Mouse (Mus musculus) neural tube, embryonic 11.5 days (tissue): ENCODE data around the gene Obscn. TPM values are rescaled to one million over a fixed set of nuclear protein-coding genes. Genes with fewer than 3 reads are reported as not detected.

Source experiments
- ATAC-seq: fragments of 200-750 bp; cut with Nextera tagmentation; 2 replicates; pipeline ENCODE4 v1.8.0; 2017; ENCODE audit warnings: moderate number of reproducible peaks, mild to moderate bottlenecking, moderate TSS enrichment, moderate library complexity; ENCODE audit not compliant: insufficient read depth, low FRiP score, low TSS enrichment
- DNase-seq: peaks from one replicate; pipeline ENCODE4 v3.0.0-alpha.2; 2015; ENCODE audit warnings: low spot score
- H3K27ac ChIP-seq: fragments of 300-500 bp; sonication (generic); 2 replicates; pipeline ENCODE4 v1.5.1; 2014; ENCODE audit warnings: low read depth, mild to moderate bottlenecking, low read length
- H3K27me3 ChIP-seq: fragments of 300-500 bp; sonication (generic); 2 replicates; pipeline ENCODE4 v1.6.1; 2014; ENCODE audit warnings: mild to moderate bottlenecking, low read length, mixed read lengths; ENCODE audit not compliant: control insufficient read depth, insufficient read depth
- H3K36me3 ChIP-seq: fragments of 300-500 bp; sonication (generic); 2 replicates; pipeline ENCODE4 v1.6.1; 2014; ENCODE audit warnings: mild to moderate bottlenecking, low read length, moderate library complexity, mixed read lengths; ENCODE audit not compliant: control insufficient read depth, insufficient read depth
- H3K4me1 ChIP-seq: fragments of 300-500 bp; sonication (generic); 2 replicates; pipeline ENCODE4 v1.6.1; 2014; ENCODE audit warnings: low read length, mixed read lengths; ENCODE audit not compliant: control insufficient read depth, insufficient read depth
- H3K4me2 ChIP-seq: fragments of 300-500 bp; sonication (generic); 2 replicates; pipeline ENCODE4 v1.6.1; 2014; ENCODE audit warnings: low read depth, mild to moderate bottlenecking, moderate library complexity
- H3K4me3 ChIP-seq: fragments of 300-500 bp; sonication (generic); 2 replicates; pipeline ENCODE4 v1.5.1; 2014; ENCODE audit warnings: low read depth, low read length
- H3K9ac ChIP-seq: fragments of 300-500 bp; sonication (generic); 2 replicates; pipeline ENCODE4 v1.6.1; 2014; ENCODE audit warnings: mild to moderate bottlenecking, low read length
- H3K9me3 ChIP-seq: fragments of 300-500 bp; sonication (generic); 2 replicates; pipeline ENCODE4 v1.6.1; 2016; ENCODE audit warnings: low read length; ENCODE audit not compliant: control insufficient read depth
- WGBS: fragments of 180-500 bp; shearing (Covaris S2); extraction: QIAGEN DNeasy Blood & Tissue Kit; methylation state at CpG from one replicate; pipeline ENCODE4 v1.1.7; 2014; 5-methylcytosine and 5-hydroxymethylcytosine counted together
- polyA plus RNA-seq: library from polyadenylated mRNA; unstranded; fragments of >200 nt; fragmentation: Nextera tagmentation; extraction: Ambion mirVana; gene quantifications from 2 replicates; pipeline ENCODE4 v1.2.1, GENCODE M21; 2014

The Obscn gene
- polyA plus RNA-seq, 1 experiment from 2014 or later = 0.88 TPM

DNA sequence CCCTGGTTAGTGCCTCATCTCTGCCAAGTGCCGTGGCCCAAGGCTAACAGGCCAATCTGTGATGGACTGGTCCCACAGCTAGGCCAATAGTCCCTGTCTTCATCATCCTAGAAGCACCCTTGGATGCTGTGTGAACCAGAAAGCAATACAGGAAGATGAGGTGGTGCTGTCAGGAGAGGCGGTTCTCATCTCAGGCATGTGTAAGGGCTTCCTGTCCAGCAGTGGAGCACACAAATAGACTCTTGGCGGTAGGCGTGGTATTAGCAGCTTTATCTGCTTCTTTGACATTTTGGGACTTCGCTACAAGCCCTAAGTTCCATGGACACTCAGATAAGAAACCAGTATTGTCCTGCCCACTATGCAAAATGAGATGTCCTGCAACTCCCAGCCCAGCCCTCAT lies 138.7 kb downstream of the Obscn start:
- no peak overlapping the region for H3K27ac ChIP-seq
- no peaks in the 10 kb centered on the region for H3K4me1 ChIP-seq
- H3K4me2 ChIP-seq = no peak overlapping the region
- 84% methylated on average over 5 of the region's 5 CpGs for WGBS
- no peaks in the 10 kb centered on the region for H3K9me3 ChIP-seq
- DNase-seq (no peak), ATAC-seq (no peak)
- H3K4me3 ChIP-seq = no peak overlapping the region
- peaks cover 13% of the 10 kb centered on the region; the same call in 1 of the 2 replicates for H3K27me3 ChIP-seq
- no peak overlapping the region for H3K9ac ChIP-seq
- H3K36me3 ChIP-seq = no peaks in the 10 kb centered on the region

DNA sequence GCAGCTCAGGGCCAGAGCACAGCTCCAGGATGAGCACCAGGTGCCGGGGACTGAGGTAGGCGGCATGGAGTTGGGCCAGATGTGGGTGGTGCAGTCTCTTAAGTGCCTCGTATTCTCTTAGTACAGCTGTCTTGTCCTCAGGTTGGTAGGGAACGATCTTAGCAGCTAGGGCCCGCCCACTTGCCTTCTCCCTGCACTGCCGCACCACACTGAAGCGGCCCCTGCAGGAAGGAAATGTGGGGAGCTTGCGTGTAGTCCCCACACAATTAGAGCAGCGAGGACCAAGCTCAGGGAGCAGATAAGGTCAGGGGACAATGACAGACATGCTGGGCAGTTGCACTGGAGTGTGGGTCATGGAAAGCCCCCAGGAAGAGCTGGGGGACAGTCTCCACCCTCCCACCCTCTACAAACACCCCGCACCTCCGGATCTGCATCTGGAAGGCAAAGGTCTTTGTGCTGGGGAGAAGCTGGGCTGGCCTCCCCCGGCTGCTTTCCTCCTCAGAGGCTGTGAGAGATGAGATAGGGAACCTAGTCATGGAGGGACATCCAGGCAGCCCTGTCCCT lies 140.3 kb downstream of the Obscn start:
- no peak overlapping the region for H3K4me3 ChIP-seq
- H3K9me3 ChIP-seq = no peaks in the 10 kb centered on the region
- ATAC-seq (no peak), DNase-seq (no peak)
- no peaks in the 10 kb centered on the region for H3K36me3 ChIP-seq
- no peak overlapping the region for H3K27ac ChIP-seq
- WGBS = 56% methylated on average over 12 of the region's 12 CpGs
- H3K4me1 ChIP-seq = no peaks in the 10 kb centered on the region
- H3K9ac ChIP-seq = no peak overlapping the region
- H3K4me2 ChIP-seq = no peak overlapping the region
- peaks cover 13% of the 10 kb centered on the region; the same call in 1 of the 2 replicates for H3K27me3 ChIP-seq

DNA sequence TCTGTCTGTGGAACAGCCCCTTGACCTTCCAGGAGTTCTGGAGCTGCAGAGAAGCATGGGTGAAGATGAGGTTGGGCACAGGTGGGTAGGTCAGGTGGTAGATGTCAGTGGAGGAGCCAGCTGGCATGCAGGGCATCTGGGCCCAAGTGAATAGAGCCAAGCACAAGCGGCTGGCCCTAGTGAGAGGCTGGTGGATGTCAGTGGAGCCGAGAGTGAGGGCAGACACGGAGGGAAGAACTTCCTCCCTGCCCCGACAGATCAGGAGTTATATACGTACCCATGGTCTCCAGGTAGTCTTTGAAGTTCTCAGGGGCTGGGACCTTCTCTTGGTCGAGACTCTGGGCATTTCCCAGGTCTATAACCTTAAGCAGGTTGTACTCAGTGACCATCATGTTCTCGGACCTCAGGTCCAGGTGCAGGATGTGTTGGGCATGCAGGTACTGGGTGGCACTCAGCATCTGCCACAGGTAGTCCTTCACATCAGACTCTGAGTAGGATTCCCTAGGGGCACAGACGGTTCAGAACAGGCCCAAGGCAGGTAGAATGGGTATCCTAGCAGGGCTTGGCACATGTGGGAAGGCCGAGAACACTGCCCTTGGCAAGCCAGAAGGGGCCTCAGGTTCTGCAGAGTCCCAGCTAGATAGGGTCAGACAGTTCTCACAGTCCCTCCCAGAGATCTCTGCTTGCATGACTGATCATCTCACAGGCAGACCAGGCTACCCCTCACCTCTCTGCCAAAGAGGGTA lies 141.0 kb downstream of the Obscn start:
- 78% methylated on average over 9 of the region's 9 CpGs for WGBS
- Histone ChIP-seq H3K4me3 (no peak overlapping the region), H3K27me3 (peaks cover 13% of the 10 kb centered on the region; the same call in 1 of the 2 replicates), H3K4me2 (no peak overlapping the region), H3K9me3 (no peaks in the 10 kb centered on the region), H3K27ac (no peak overlapping the region), H3K36me3 (no peaks in the 10 kb centered on the region; the same call in 1 of the 2 replicates), H3K4me1 (no peaks in the 10 kb centered on the region), H3K9ac (no peak overlapping the region)
- no peak for DNase-seq
- no peak for ATAC-seq

DNA sequence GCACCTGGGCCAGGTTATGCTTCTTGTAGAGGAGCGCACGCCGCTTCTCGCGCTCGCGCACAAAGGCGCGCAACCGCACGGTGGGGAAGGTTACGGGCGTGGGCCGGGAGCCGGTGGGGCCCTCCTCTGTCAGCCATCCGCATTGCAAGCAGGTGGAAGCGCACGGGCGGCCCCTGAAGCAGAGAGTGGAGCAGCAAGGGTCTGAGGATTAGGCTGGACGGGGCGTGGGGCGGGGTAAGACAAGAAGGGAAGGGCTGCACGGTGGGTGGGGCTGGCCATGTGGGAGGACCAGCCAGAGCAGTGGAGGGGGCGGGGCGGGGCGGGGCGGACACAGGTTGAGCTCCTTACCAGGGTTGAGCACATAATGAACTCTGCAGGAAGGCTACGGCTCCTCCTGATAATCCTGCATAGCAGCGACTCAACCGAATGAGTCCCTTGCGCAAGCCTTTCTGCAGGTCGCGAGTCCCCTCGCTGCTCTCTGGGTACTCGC lies 141.8 kb downstream of the Obscn start:
- Histone ChIP-seq H3K9ac (peak overlapping the region; percentile 30), H3K36me3 (no peaks in the 10 kb centered on the region; the same call in 1 of the 2 replicates), H3K27ac (no peak overlapping the region), H3K27me3 (peaks cover 13% of the 10 kb centered on the region; the same call in 1 of the 2 replicates), H3K4me2 (peak overlapping the region; percentile 46), H3K4me3 (peak overlapping the region; percentile 14; the same call in 1 of the 2 replicates), H3K4me1 (no peaks in the 10 kb centered on the region), H3K9me3 (no peaks in the 10 kb centered on the region)
- no peak for ATAC-seq
- WGBS = 3% methylated on average over 32 of the region's 35 CpGs
- peak; percentile 28 for DNase-seq

DNA sequence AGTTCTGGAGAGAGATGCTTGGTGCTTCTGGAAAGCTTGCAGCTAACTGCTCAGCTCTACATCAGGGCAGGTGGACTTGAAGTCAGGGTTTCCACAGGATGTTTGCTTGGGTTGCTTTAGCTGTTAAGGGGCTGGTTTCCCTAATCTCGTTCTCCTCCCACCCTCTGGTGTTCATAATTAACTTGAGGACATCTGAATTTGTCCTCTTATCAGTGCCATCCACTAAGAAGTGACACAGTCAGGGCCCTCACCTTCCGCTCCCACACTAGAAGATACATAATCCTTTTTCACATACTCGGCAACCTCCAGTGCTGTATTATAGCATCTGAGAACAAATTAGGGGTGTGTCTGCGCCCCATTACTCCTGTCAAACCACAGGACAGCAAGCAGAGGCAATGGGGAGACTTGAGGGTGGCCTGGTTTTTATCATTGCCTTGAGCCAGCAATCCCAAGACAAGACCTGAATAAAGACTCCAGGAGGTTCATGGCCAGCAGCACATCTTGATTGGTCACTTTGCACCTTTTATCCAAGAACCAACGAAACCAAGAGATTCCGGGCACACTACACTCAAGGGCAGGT lies 143.0 kb downstream of the Obscn start:
- WGBS = 81% methylated on average over 6 of the region's 6 CpGs
- Histone ChIP-seq H3K36me3 (peaks cover 2% of the 10 kb centered on the region; the same call in 1 of the 2 replicates), H3K9me3 (no peaks in the 10 kb centered on the region)

DNA sequence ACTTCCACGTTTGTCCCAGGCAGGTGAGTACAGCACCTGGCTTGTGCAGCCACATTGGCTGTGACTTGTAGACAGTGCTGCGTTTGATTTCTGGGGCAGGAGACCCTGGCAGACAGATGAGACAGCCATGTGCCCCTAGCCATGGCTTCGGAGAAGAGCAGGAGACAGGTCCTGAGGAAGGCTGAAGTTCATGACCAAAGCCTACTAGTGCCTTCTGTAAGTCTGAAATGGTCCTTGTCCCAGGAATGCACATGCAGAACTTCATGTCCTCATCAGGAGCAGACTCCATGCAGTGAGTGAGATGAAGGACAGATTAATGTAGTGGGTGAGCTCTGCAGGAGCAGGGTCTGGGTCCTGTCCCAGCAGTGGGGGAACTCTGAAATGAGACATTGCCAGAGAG lies 144.3 kb downstream of the Obscn start:
- H3K4me3 ChIP-seq = no peak overlapping the region
- H3K9me3 ChIP-seq = no peaks in the 10 kb centered on the region
- H3K4me1 ChIP-seq = no peaks in the 10 kb centered on the region
- H3K36me3 ChIP-seq = peaks cover 4% of the 10 kb centered on the region
- DNase-seq (no peak), ATAC-seq (no peak)
- no peak overlapping the region for H3K4me2 ChIP-seq
- H3K9ac ChIP-seq = no peak overlapping the region
- 83% methylated on average over 3 of the region's 3 CpGs for WGBS
- peaks cover 13% of the 10 kb centered on the region; the same call in 1 of the 2 replicates for H3K27me3 ChIP-seq
- no peak overlapping the region for H3K27ac ChIP-seq

More for the DNA sequence above, 143.0 kb downstream of the Obscn start:
- no peak overlapping the region for H3K4me3 ChIP-seq
- H3K9ac ChIP-seq = no peak overlapping the region
- no peak overlapping the region for H3K4me2 ChIP-seq
- ATAC-seq = no peak
- H3K4me1 ChIP-seq = no peaks in the 10 kb centered on the region
- no peak for DNase-seq
- no peak overlapping the region for H3K27ac ChIP-seq
- H3K27me3 ChIP-seq = peaks cover 13% of the 10 kb centered on the region; the same call in 1 of the 2 replicates

DNA sequence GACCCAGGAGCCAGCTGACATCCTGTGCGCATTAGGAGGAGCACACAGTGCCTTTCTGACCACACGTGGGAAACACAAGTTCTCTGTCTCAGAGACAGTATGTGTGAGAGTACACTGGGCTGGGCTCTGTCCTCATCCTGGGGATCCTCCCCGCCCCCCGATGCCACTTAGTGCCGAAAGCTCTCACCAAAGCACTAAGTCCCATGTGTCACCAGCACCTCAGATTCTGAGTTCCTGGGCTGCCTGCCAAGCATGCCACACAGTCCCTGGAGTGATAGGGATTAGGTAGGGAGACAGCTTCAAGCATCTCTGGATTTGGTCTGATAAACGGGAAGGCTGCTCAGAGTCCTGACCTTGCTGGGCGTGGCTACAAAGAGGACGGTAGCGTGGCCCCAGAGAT lies 145.4 kb downstream of the Obscn start:
- H3K4me1 ChIP-seq = no peaks in the 10 kb centered on the region
- H3K4me2 ChIP-seq = no peak overlapping the region
- WGBS = 91% methylated on average over 9 of the region's 9 CpGs
- DNase-seq (no peak), ATAC-seq (no peak)
- H3K9me3 ChIP-seq = no peaks in the 10 kb centered on the region
- H3K4me3 ChIP-seq = no peak overlapping the region
- no peak overlapping the region for H3K9ac ChIP-seq
- no peak overlapping the region for H3K27ac ChIP-seq
- H3K36me3 ChIP-seq = peaks cover 4% of the 10 kb centered on the region
- peaks cover 13% of the 10 kb centered on the region; the same call in 1 of the 2 replicates for H3K27me3 ChIP-seq

DNA sequence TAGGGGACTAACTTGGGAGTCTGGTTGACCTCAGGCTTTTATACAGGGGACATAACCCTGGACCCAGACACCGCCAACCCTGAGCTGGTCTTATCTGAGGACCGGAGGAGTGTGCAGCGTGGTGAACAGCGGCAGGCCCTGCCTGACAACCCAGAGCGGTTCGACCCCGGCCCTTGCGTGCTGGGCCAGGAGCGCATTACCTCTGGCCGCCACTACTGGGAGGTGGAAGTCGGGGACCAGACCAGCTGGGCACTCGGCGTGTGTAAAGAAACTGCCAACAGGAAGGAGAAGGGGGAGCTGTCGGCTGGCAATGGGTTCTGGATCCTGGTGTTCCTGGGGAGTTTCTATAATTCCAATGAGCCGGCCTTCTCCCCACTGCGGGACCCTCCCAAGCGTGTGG lies 146.1 kb downstream of the Obscn start:
- H3K4me3 ChIP-seq = no peak overlapping the region
- peaks cover 4% of the 10 kb centered on the region for H3K36me3 ChIP-seq
- no peak overlapping the region for H3K9ac ChIP-seq
- no peak for ATAC-seq
- peaks cover 9% of the 10 kb centered on the region; the same call in 1 of the 2 replicates for H3K27me3 ChIP-seq
- 92% methylated on average over 17 of the region's 17 CpGs for WGBS
- no peak overlapping the region for H3K4me2 ChIP-seq
- no peak for DNase-seq
- no peaks in the 10 kb centered on the region for H3K9me3 ChIP-seq
- no peaks in the 10 kb centered on the region for H3K4me1 ChIP-seq
- no peak overlapping the region for H3K27ac ChIP-seq
